10 mouse cellular contexts compared by ENCODE assay signal in the genomic region with DNA sequence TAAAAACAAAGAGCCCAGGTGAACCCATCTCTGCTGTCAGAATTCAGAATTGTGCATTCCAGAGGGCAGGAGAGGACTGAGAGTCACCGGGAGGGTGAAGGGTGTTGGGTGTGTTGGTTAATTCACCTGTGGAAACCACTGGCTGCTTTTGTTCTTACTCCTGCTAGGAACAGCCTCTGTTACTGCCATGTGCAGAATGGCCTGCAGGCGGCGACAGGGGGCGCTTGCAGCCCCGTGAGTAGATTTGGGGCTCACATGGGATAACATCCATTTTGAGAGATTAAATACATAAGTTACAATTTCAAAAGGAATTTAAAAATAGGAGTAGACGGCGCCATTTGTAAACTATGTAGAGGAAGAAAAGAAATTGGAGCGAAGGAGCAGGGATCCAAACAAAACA. TPM values are rescaled to one million over a fixed set of nuclear protein-coding genes. Genes with fewer than 3 reads are reported as not detected.
DNase-seq lines count a peak whose midpoint lies in the region; ATAC-seq and TF ChIP-seq lines count a peak whose summit lies in the region.
"Had no signal": no experiment of that assay in that cellular context is flagged by ENCODE, and none has a peak within 500 bp of the region (broad histone marks: within the 10 kb centered on the region; RNA-seq: fewer than 3 reads in every experiment).

No protein-coding gene starts in this region.

- no peak overlapping the region for H3K9ac ChIP-seq in ES-E14 (ENCODE audit: insufficient read depth, low read depth, low read length, poor library complexity, severe bottlenecking)
- no peak overlapping the region for H3K9ac ChIP-seq in forebrain, embryonic 13.5 days
- H3K9ac ChIP-seq: embryonic facial prominence, embryonic 15.5 days had no signal

- H3K4me2 ChIP-seq in forebrain, embryonic 13.5 days, result no peak overlapping the region
- H3K4me2 ChIP-seq: embryonic facial prominence, embryonic 15.5 days had no signal

- ATAC-seq in forebrain, embryonic 13.5 days, result no peak

- 38% methylated on average over 8 of the region's 8 CpGs for WGBS in kidney, adult 2 months
- 37% methylated on average over 8 of the region's 8 CpGs for WGBS in embryonic facial prominence, embryonic 10.5 days
- WGBS in spleen, adult 2 months, result 39% methylated on average over 8 of the region's 8 CpGs
- WGBS in forebrain, embryonic 13.5 days, result 31% methylated on average over 8 of the region's 8 CpGs

- in situ Hi-C loops in ES-E14 (cut with MboI; ENCODE audit: low sequenced_read_pairs in 2 of 2, unreplicated experiment in 2 of 2), result no loop called here

- DNase-seq in kidney, adult 2 months, result peak; percentile 18
- DNase-seq in kidney, adult 11 months, result no peak
- DNase-seq in ES-E14 (ENCODE audit: low read depth, low spot score), result peak; percentile 26
- peak; percentile 36 for DNase-seq in embryonic facial prominence, embryonic 10.5 days (ENCODE audit: low spot score)
- peak in 1 of 2 experiments; percentile 26 for DNase-seq in spleen, adult 2 months (ENCODE audit: low read depth in 1 of 2, low spot score in 2 of 2)
- DNase-seq in layer of hippocampus, postnatal 25 days (ENCODE audit: extremely low spot score in 1 of 2, low spot score in 1 of 2), result no peak
- no peak for DNase-seq in gastrocnemius, postnatal 14 days

- intact Hi-C loops in gastrocnemius, postnatal 14 days (cut with DNase I; ENCODE audit: low total_unique reads), result no loop called here

- H3K27me3 ChIP-seq in kidney, adult 2 months (replicated peaks; ENCODE audit: control insufficient read depth, insufficient read depth, low read length), result no peaks in the 10 kb centered on the region
- no peaks in the 10 kb centered on the region for H3K27me3 ChIP-seq in embryonic facial prominence, embryonic 10.5 days (replicated peaks; ENCODE audit: low read depth, poor library complexity, severe bottlenecking)
- no peaks in the 10 kb centered on the region for H3K27me3 ChIP-seq in spleen, adult 2 months (ENCODE audit: control insufficient read depth, insufficient read depth, low read length)
- H3K27me3 ChIP-seq in forebrain, embryonic 13.5 days, result no peaks in the 10 kb centered on the region; the same call in 1 of the 2 replicates
- H3K27me3 ChIP-seq: embryonic facial prominence, embryonic 15.5 days had no signal

- TF ChIP-seq CTCF in kidney, adult 2 months (conservative IDR thresholded peaks at IDR 0.05; ENCODE audit: insufficient read depth, insufficient read length, low read depth, low read length), result peak; percentile 62
- TF ChIP-seq CTCF in spleen, adult 2 months (IDR thresholded peaks at IDR 0.05; ENCODE audit: extremely low read depth, insufficient read depth, insufficient read length, insufficient replicate concordance), result peak; percentile 61; the same call in 1 of the 2 replicates

- no peak for TF ChIP-seq POLR2A in kidney, adult 2 months (IDR thresholded peaks at IDR 0.05; ENCODE audit: low read depth, low read length)
- no peak for TF ChIP-seq POLR2A in spleen, adult 2 months (IDR thresholded peaks at IDR 0.05; ENCODE audit: low read depth, low read length)

- no peaks in the 10 kb centered on the region for H3K9me3 ChIP-seq in ES-E14 (ENCODE audit: control insufficient read depth, insufficient read depth, low read depth, low read length)
- no peaks in the 10 kb centered on the region for H3K9me3 ChIP-seq in embryonic facial prominence, embryonic 10.5 days
- no peaks in the 10 kb centered on the region for H3K9me3 ChIP-seq in forebrain, embryonic 13.5 days (replicated peaks)
- H3K9me3 ChIP-seq: embryonic facial prominence, embryonic 15.5 days had no signal

- no peaks in the 10 kb centered on the region for H3K36me3 ChIP-seq in kidney, adult 2 months (ENCODE audit: control insufficient read depth, insufficient read depth, low read length)
- H3K36me3 ChIP-seq in ES-E14 (ENCODE audit: control insufficient read depth, insufficient read depth, low read length, poor library complexity, severe bottlenecking), result no peaks in the 10 kb centered on the region
- no peaks in the 10 kb centered on the region for H3K36me3 ChIP-seq in embryonic facial prominence, embryonic 10.5 days (replicated peaks)
- no peaks in the 10 kb centered on the region for H3K36me3 ChIP-seq in spleen, adult 2 months (ENCODE audit: control insufficient read depth, insufficient read depth, low read length)
- H3K36me3 ChIP-seq in forebrain, embryonic 13.5 days (ENCODE audit: poor library complexity, severe bottlenecking), result no peaks in the 10 kb centered on the region
- H3K36me3 ChIP-seq: embryonic facial prominence, embryonic 15.5 days had no signal

- H3K4me1 ChIP-seq in kidney, adult 2 months (ENCODE audit: control insufficient read depth, insufficient read depth, low read length), result no peaks in the 10 kb centered on the region
- H3K4me1 ChIP-seq in ES-E14 (ENCODE audit: control insufficient read depth in 2 of 2, insufficient read depth in 2 of 2, low read length in 2 of 2, poor library complexity in 1 of 2), result no peaks in the 10 kb centered on the region
- no peaks in the 10 kb centered on the region for H3K4me1 ChIP-seq in embryonic facial prominence, embryonic 10.5 days
- H3K4me1 ChIP-seq in spleen, adult 2 months (ENCODE audit: control insufficient read depth, insufficient read depth, insufficient read length), result no peaks in the 10 kb centered on the region
- no peaks in the 10 kb centered on the region for H3K4me1 ChIP-seq in forebrain, embryonic 13.5 days
- H3K4me1 ChIP-seq: embryonic facial prominence, embryonic 15.5 days had no signal

- no peak overlapping the region for H3K27ac ChIP-seq in kidney, adult 2 months (ENCODE audit: insufficient read depth, low read depth, low read length)
- H3K27ac ChIP-seq in ES-E14 (ENCODE audit: insufficient read depth, low read depth, low read length, poor library complexity, severe bottlenecking), result no peak overlapping the region
- no peak overlapping the region for H3K27ac ChIP-seq in embryonic facial prominence, embryonic 10.5 days (replicated peaks)
- H3K27ac ChIP-seq in spleen, adult 2 months (ENCODE audit: insufficient read depth, low read length), result no peak overlapping the region
- no peak overlapping the region for H3K27ac ChIP-seq in forebrain, embryonic 13.5 days
- H3K27ac ChIP-seq: embryonic facial prominence, embryonic 15.5 days had no signal

- no peak overlapping the region for H3K4me3 ChIP-seq in kidney, adult 2 months (ENCODE audit: insufficient read depth, low read depth, low read length)
- no peak overlapping the region for H3K4me3 ChIP-seq in ES-E14 (ENCODE audit: insufficient read depth in 1 of 2, low read depth in 1 of 2, low read length in 2 of 2, poor library complexity in 1 of 2, severe bottlenecking in 1 of 2)
- no peak overlapping the region for H3K4me3 ChIP-seq in embryonic facial prominence, embryonic 10.5 days
- H3K4me3 ChIP-seq in spleen, adult 2 months (ENCODE audit: extremely low read depth, insufficient read depth, insufficient read length), result no peak overlapping the region
- H3K4me3 ChIP-seq in forebrain, embryonic 13.5 days, result no peak overlapping the region
- H3K4me3 ChIP-seq: embryonic facial prominence, embryonic 15.5 days had no signal

TF ChIP-seq in ES-E14, 5 proteins besides CTCF, POLR2A, EP300 and RAD21:
- TF ChIP-seq ZNF384 (IDR thresholded peaks at IDR 0.05; ENCODE audit: low read depth, low read length) (no peak), ZC3H11A (IDR thresholded peaks at IDR 0.05; ENCODE audit: borderline replicate concordance, low read depth, low read length) (no peak), HCFC1 (IDR thresholded peaks at IDR 0.05; ENCODE audit: borderline replicate concordance, insufficient read depth, low read length) (no peak)
TF ChIP-seq in ES-E14: peak in this region for 0.

RNA-seq across cellular contexts. Expression of a gene that starts 13.6 kb away (rescaled TPM):
- polyA plus RNA-seq in kidney, adult 2 months (2012; rRNA removed), result 0.35 and 0.44 TPM in 2 replicates
- total RNA-seq in ES-E14 (2012; rRNA removed), result 0.13 TPM in 1 of 2 replicates, not detected in the other
- polyA plus RNA-seq in embryonic facial prominence, embryonic 10.5 days (2016; fragmentation: Nextera tagmentation; extraction: Ambion mirVana), result 0.08 TPM in 1 of 2 replicates, not detected in the other
- 6.1 and 7.9 TPM in 2 replicates for polyA plus RNA-seq in spleen, adult 2 months (2012; rRNA removed)
- total RNA-seq in layer of hippocampus, postnatal 25 days (2021), result not detected
- total RNA-seq in gastrocnemius, postnatal 14 days (2021), result not detected
- not detected in 2 replicates for polyA plus RNA-seq in forebrain, embryonic 13.5 days (2015; fragmentation: Nextera tagmentation; extraction: Ambion mirVana)

RNA-seq across cellular contexts. Expression of a gene that starts 30.8 kb away (rescaled TPM):
- polyA plus RNA-seq in kidney, adult 2 months (2012; rRNA removed), result 0.13 TPM in 1 of 2 replicates, not detected in the other
- total RNA-seq in ES-E14 (2012; rRNA removed), result 1.2 TPM in 1 of 2 replicates, not detected in the other
- not detected in 2 replicates for polyA plus RNA-seq in embryonic facial prominence, embryonic 10.5 days (2016; fragmentation: Nextera tagmentation; extraction: Ambion mirVana)
- polyA plus RNA-seq in spleen, adult 2 months (2012; rRNA removed), result 0.36 and 0.55 TPM in 2 replicates
- total RNA-seq in layer of hippocampus, postnatal 25 days (2021), result under 1 TPM in 1 of 2 experiments, not detected in 1; 0.61 TPM
- total RNA-seq in gastrocnemius, postnatal 14 days (2021), result not detected
- not detected in 2 replicates for polyA plus RNA-seq in forebrain, embryonic 13.5 days (2015; fragmentation: Nextera tagmentation; extraction: Ambion mirVana)
- polyA plus RNA-seq: embryonic facial prominence, embryonic 15.5 days; limb, embryonic 14.5 days had no signal

RNA-seq across cellular contexts. Expression of a gene that starts 47.6 kb away (rescaled TPM):
- 51.5 and 69.4 TPM in 2 replicates for polyA plus RNA-seq in kidney, adult 2 months (2012; rRNA removed)
- 0.22 and 0.37 TPM in 2 replicates for total RNA-seq in ES-E14 (2012; rRNA removed)
- polyA plus RNA-seq in embryonic facial prominence, embryonic 10.5 days (2016; fragmentation: Nextera tagmentation; extraction: Ambion mirVana), result 0.30 and 0.32 TPM in 2 replicates
- 160 and 170 TPM in 2 replicates for polyA plus RNA-seq in spleen, adult 2 months (2012; rRNA removed)
- 1 to 10 TPM in 1 of 2 experiments, under 1 TPM in 1; 0.98 to 1.3 TPM for total RNA-seq in layer of hippocampus, postnatal 25 days (2021)
- total RNA-seq in gastrocnemius, postnatal 14 days (2021), result 1 to 10 TPM in 1 of 2 experiments, under 1 TPM in 1; 0.60 to 1.2 TPM
- 0.18 and 0.53 TPM in 2 replicates for polyA plus RNA-seq in forebrain, embryonic 13.5 days (2015; fragmentation: Nextera tagmentation; extraction: Ambion mirVana)

Comparison
In these comparisons a context has a peak if more than half of its experiments do, and no peak if none do; other contexts are left out.
1. DNase-seq: peak in kidney, adult 2 months (single experiment), ES-E14 (single experiment) and embryonic facial prominence, embryonic 10.5 days (single experiment); none in kidney, adult 11 months (single experiment), layer of hippocampus, postnatal 25 days (0 of 2) and gastrocnemius, postnatal 14 days (single experiment).
2. RNA of a gene that starts 47.6 kb away (polyA plus RNA-seq): 160 to 170 TPM in spleen, adult 2 months and 51.5 to 69.4 TPM in kidney, adult 2 months; 0.30 to 0.32 TPM in embryonic facial prominence, embryonic 10.5 days and 0.18 to 0.53 TPM in forebrain, embryonic 13.5 days; every median in the first group is over 10 times any median in the second.